Mouse (Mus musculus) forebrain, postnatal 0 days (tissue): ENCODE measurements around the gene Lsm7. TPM values are rescaled to one million over a fixed set of nuclear protein-coding genes. Genes with fewer than 3 reads are reported as not detected.
A peak's percentile ranks its signal among the peaks of the same experiment; 100 is the strongest.
"Not testable (repeated sequence)": the region's sequence is repeated elsewhere in the genome, so short reads cannot be mapped to it uniquely, and the experiment has no call there.

Experiments used
- ATAC-seq: fragments of 200-750 bp; cut with Nextera tagmentation; 2 replicates; pipeline ENCODE4 v1.8.0; 2017; ENCODE audit warnings: mild to moderate bottlenecking, moderate library complexity
- DNase-seq: peaks from one replicate; pipeline ENCODE4 v3.0.0-alpha.2; 2015
- H3K27ac ChIP-seq: fragments of 300-500 bp; sonication (generic); 2 replicates; pipeline ENCODE4 v1.5.1; 2014; ENCODE audit warnings: low read depth, mild to moderate bottlenecking, antibody characterized with exemption, low read length, moderate library complexity, mixed read lengths
- H3K27me3 ChIP-seq: fragments of 300-500 bp; sonication (generic); 2 replicates; pipeline ENCODE4 v1.6.1; 2014; ENCODE audit warnings: mild to moderate bottlenecking, low read length, mixed read lengths; ENCODE audit not compliant: insufficient read depth
- H3K36me3 ChIP-seq: fragments of 300-500 bp; sonication (generic); 2 replicates; pipeline ENCODE4 v1.6.1; 2014; ENCODE audit warnings: mild to moderate bottlenecking, moderate library complexity; ENCODE audit not compliant: insufficient read depth
- H3K4me1 ChIP-seq: fragments of 300-500 bp; sonication (generic); 2 replicates; pipeline ENCODE4 v1.6.1; 2014; ENCODE audit warnings: antibody characterized with exemption; ENCODE audit not compliant: insufficient read depth
- H3K4me2 ChIP-seq: fragments of 300-500 bp; sonication (generic); 2 replicates; pipeline ENCODE4 v1.6.1; 2014; ENCODE audit warnings: low read depth, mild to moderate bottlenecking, moderate library complexity
- H3K4me3 ChIP-seq: fragments of 300-500 bp; sonication (generic); 2 replicates; pipeline ENCODE4 v1.5.1; 2014; ENCODE audit warnings: low read depth, low read length, mixed read lengths
- H3K9ac ChIP-seq: fragments of 300-500 bp; sonication (generic); 2 replicates; pipeline ENCODE4 v1.6.1; 2014; ENCODE audit warnings: mild to moderate bottlenecking
- H3K9me3 ChIP-seq: fragments of 300-500 bp; sonication (generic); 2 replicates; pipeline ENCODE4 v1.6.1; 2016; ENCODE audit warnings: low read length
- CTCF ChIP-seq: sonication (generic); IDR thresholded peaks from 2 replicates; pipeline ENCODE4 v1.5.1; 2016; ENCODE audit warnings: antibody characterized with exemption, control low read depth, low read depth
- WGBS: fragments of 180-500 bp; shearing (Covaris S2); extraction: QIAGEN DNeasy Blood & Tissue Kit; methylation state at CpG from one replicate; pipeline ENCODE4 v1.1.7; 2014; 5-methylcytosine and 5-hydroxymethylcytosine counted together
- polyA plus RNA-seq: library from polyadenylated mRNA; unstranded; fragments of >200 nt; fragmentation: Nextera tagmentation; extraction: Ambion mirVana; gene quantifications from 2 replicates; pipeline ENCODE4 v1.2.1, GENCODE M21; 2015
- total RNA-seq: library from RNA; depleted of rRNA; stranded (reverse); fragments of >200 nt; gene quantifications from 2 replicates; pipeline ENCODE4 v1.2.3, GENCODE M21; 2014

The Lsm7 gene
- total and polyA plus RNA-seq, 2 experiments from 2014 or later, result 158 to 306 TPM

DNA sequence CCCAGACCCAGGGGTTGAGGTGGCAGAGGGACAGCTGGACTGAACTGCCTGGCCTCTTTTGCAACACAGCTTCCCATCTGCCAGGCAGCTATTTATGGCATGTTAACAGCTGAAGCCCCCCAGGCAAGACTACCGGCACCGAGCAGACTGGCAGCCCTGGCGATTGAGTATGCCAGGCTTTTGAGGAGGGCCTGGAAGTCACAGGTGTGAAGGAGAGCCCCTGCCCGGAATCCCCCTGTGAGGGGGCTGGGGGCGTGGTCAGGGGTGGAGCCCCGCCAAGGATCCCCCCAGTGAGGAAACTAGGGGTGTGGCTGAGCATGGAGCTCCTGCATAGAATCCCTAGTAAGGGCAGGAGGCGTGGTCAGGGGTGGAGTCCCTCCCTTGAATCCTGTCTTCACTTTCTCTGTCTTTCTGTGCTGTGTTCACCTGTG, 18.0 kb downstream of the Lsm7 start:
- ATAC-seq, result no peak
- Histone ChIP-seq H3K4me3 (no peak overlapping the region), H3K9ac (no peak overlapping the region), H3K27me3 (no peaks in the 10 kb centered on the region), H3K27ac (no peak overlapping the region), H3K4me2 (no peak overlapping the region), H3K36me3 (peaks cover 19% of the 10 kb centered on the region), H3K9me3 (no peaks in the 10 kb centered on the region), H3K4me1 (no peaks in the 10 kb centered on the region)
- DNase-seq, result peak; percentile 23
- WGBS, result 43% methylated on average over 7 of the region's 7 CpGs
- TF ChIP-seq CTCF, result no peak

DNA sequence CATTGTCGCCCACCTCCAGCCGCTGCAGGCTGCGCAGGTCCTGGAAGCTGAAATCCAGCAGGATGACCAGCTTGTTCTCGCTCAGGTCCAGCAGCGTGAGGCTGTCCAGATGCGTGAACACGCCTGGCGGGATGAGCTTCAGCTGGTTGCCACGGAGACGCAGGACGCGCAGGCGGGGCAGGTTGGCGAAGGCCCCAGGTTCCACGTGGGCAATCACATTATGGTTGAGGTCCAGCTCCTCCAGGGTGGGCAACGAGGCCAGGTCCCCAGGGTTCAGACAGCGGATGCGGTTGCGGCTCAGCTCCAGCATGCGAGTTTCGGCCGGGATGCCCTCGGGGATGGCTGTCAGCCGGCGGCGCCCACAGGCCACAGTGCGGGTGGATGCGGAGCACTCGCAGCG, 19.4 kb downstream of the Lsm7 start:
- ATAC-seq (0 out of 2 replicates have a peak, but pooled peaks have one; percentile 11), DNase-seq (no peak)
- 63% methylated on average over 30 of the region's 30 CpGs for WGBS
- Histone ChIP-seq H3K36me3 (peaks cover 23% of the 10 kb centered on the region), H3K9me3 (no peaks in the 10 kb centered on the region), H3K9ac (no peak overlapping the region), H3K4me2 (no peak overlapping the region), H3K27me3 (no peaks in the 10 kb centered on the region), H3K4me3 (no peak overlapping the region), H3K4me1 (no peaks in the 10 kb centered on the region), H3K27ac (no peak overlapping the region)
- TF ChIP-seq CTCF, result no peak

DNA sequence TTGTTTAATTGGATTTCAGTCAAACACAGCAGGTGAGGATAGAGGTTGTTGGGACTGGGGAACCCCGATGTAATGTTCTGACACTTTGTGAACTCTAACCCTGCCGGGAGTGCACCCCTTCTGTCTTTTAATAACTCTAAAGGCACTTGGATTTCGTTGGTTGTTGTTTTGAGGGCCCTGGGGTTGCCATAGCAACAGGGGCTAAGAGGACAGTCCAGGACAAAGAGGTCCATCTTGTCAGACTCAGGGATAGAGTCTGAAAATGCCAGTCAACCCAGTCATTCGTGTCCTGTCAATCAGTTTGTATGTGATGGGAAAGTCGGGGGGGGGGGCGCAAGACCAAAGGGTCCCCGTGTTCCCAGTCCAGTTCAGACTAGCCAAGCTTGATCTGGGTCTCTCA, 22.2 kb downstream of the Lsm7 start:
- no peak for ATAC-seq
- DNase-seq, result no peak
- Histone ChIP-seq H3K4me2 (no peak overlapping the region), H3K4me1 (no peaks in the 10 kb centered on the region), H3K4me3 (no peak overlapping the region), H3K9ac (no peak overlapping the region), H3K9me3 (no peaks in the 10 kb centered on the region), H3K36me3 (peaks cover 40% of the 10 kb centered on the region), H3K27me3 (no peaks in the 10 kb centered on the region), H3K27ac (no peak overlapping the region)
- 45% methylated on average over 7 of the region's 7 CpGs for WGBS
- no peak for TF ChIP-seq CTCF

DNA sequence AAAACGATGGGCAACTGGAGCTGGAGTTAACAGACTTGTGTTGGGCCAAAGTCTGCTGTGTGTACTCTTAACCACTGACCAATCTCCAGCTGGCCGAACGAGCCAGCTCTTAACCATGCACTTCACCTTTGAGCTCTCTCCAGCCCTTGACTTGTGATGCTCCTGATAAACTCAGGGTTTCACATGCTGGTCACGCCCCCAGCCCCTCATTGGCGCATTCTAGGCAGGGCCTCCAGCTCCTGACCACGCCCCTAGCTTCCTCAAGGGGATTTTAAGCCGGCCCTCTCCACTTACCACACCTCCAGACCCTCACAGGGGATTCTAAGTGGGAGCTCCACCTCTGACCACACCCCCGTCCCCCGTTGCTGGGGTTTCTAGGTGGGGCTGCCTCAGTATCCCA, 23.9 kb downstream of the Lsm7 start:
- Histone ChIP-seq H3K27ac (no peak overlapping the region), H3K4me1 (no peaks in the 10 kb centered on the region), H3K9ac (no peak overlapping the region), H3K36me3 (peaks cover 40% of the 10 kb centered on the region), H3K4me3 (no peak overlapping the region), H3K4me2 (no peak overlapping the region), H3K9me3 (no peaks in the 10 kb centered on the region), H3K27me3 (no peaks in the 10 kb centered on the region)
- WGBS, result 4% methylated on average over 9 of the region's 9 CpGs
- DNase-seq (no peak), ATAC-seq (no peak)
- no peak for TF ChIP-seq CTCF

DNA sequence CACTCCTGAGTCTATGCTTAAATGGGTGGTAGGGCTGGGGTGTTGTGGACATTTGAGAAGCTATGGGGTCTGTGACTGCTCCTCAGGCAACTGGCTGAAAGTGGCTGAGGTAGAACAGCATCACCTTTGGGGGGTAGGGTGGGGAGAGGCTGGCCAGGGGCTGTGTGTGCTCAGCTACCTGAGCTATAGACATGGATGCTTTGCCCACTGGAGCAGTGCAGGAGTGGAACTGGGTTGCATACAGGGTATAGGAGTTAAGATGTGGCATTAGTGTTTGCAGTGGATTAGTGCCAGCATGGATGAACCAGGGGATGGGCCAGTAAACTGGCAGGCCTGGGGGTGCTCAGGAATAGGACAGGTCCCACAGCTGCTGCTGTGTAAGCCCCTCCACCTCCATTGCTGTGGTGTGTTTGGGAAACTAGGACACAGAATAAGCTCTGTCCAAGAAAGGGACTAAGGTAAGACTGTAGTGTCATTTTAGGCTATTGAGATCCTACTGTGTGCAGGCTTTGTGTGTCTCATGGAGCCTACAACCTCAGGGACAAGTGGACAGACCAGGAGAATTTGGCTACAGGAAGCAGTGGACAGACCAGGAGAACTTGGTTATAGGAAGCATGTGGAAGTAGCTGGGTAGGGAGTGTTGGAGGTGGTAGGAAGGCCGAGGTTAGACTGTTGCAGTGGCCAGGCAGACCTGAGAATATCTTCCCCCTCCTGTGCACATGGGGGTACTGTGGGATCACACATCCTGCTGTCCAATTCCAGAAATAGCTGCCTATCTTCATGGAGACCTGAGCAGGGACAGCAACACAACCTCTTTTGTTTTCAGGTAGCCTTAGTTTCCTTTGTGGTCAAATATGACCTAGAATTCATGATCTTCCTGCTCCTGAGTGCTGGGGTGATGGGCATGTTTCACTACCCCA, 25.4 kb downstream of the Lsm7 start:
- H3K4me2 ChIP-seq, result no peak overlapping the region
- no peak for TF ChIP-seq CTCF
- no peaks in the 10 kb centered on the region for H3K4me1 ChIP-seq
- ATAC-seq, result no peak
- WGBS, result 42% methylated on average over 1 of the region's 1 CpGs
- H3K27ac ChIP-seq, result no peak overlapping the region
- H3K9me3 ChIP-seq, result no peaks in the 10 kb centered on the region
- no peak overlapping the region for H3K9ac ChIP-seq
- no peak overlapping the region for H3K4me3 ChIP-seq
- H3K27me3 ChIP-seq, result no peaks in the 10 kb centered on the region
- no peak for DNase-seq
- peaks cover 32% of the 10 kb centered on the region for H3K36me3 ChIP-seq

DNA sequence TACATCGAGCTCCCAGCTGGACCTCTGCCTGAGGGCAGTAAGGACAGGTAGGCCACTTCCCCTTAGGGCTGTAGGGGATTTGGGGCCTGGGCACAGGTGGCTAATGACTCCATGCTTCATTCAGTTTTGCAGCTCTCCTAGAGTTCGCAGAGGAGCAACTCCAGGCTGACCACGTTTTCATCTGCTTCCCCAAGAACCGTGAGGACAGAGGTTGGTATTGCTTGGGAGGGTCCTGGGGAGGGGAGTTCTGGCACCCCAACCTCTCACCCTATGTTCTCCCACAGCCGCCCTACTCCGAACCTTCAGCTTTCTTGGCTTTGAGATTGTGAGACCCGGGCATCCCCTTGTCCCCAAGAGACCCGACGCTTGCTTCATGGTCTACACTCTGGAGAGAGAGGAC, 26.4 kb downstream of the Lsm7 start:
- H3K9ac ChIP-seq, H3K27me3 ChIP-seq, H3K4me1 ChIP-seq, ATAC-seq, H3K27ac ChIP-seq, H3K4me3 ChIP-seq, DNase-seq, H3K9me3 ChIP-seq: not testable (repeated sequence)
- peak overlapping the region; percentile 60 for H3K4me2 ChIP-seq
- WGBS, result 78% methylated on average over 7 of the region's 9 CpGs
- H3K36me3 ChIP-seq, result peaks cover 24% of the 10 kb centered on the region

DNA sequence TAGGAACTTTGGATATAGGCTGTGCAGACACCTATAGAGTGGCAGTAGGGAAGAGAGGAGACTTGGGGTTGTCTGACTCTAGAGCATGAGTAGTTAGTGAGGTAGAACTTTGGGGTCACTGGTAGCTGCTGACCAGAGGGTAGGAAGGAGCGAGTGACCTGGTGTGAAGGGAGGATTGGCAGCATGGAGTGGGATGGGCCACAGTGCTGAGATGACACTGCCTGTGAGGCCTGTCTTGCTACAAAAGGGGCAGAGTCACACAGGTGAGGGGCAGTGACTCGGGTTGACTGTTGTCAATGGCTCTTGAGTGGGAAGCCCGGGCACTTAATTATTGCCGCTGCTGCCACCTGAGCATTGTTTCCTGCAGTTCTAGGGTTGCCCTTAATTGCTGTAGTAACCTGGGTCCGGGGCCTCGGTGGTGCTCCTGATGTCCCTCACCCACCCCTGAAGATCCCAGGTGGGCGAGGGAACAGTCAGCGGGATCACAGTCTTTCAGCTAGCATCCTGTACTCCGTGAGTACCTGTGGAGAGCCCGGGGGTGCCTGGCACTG, 27.1 kb downstream of the Lsm7 start:
- Histone ChIP-seq H3K27me3 (no peaks in the 10 kb centered on the region), H3K4me2 (peak overlapping the region; percentile 60), H3K27ac (no peak overlapping the region), H3K36me3 (peaks cover 21% of the 10 kb centered on the region), H3K9ac (peak overlapping the region; percentile 88), H3K4me1 (no peaks in the 10 kb centered on the region), H3K4me3 (peak overlapping the region; percentile 83), H3K9me3 (no peaks in the 10 kb centered on the region)
- TF ChIP-seq CTCF, result no peak
- no peak for DNase-seq
- no peak for ATAC-seq
- 71% methylated on average over 10 of the region's 10 CpGs for WGBS
